In genomic region chr4:133931349-133931748, GRCm38 (mm10) we compare ENCODE assay signal across 8 mouse cellular contexts. TPM values are rescaled to one million over a fixed set of nuclear protein-coding genes. Genes with fewer than 3 reads are reported as not detected.
DNase-seq lines count a peak whose midpoint lies in the region; ATAC-seq and TF ChIP-seq lines count a peak whose summit lies in the region.

No protein-coding gene starts in this region.

- ATAC-seq in hematopoietic stem cell, adult 5-6 weeks (replicated peaks in 1 of 2; ENCODE audit: insufficient read depth in 1 of 2, low FRiP score in 2 of 2, low TSS enrichment in 1 of 2, low read depth in 1 of 2, poor library complexity in 2 of 2, severe bottlenecking in 2 of 2): peak; percentile 29 to 35; a peak in 1 of 4 replicates

- TF ChIP-seq CTCF in small intestine, adult 2 months (IDR thresholded peaks at IDR 0.05; ENCODE audit: extremely low read depth, insufficient read length, insufficient replicate concordance, low read depth, low read length): peak; percentile 68; the same call in 1 of the 2 replicates

- no peaks in the 10 kb centered on the region for H3K27me3 ChIP-seq in heart, embryonic 10.5 days (ENCODE audit: insufficient read depth, poor library complexity, severe bottlenecking)
- H3K27me3 ChIP-seq in small intestine, adult 2 months (ENCODE audit: control insufficient read depth, insufficient read depth, low read length): no peaks in the 10 kb centered on the region

- no peak for TF ChIP-seq POLR2A in small intestine, adult 2 months (IDR thresholded peaks at IDR 0.05; ENCODE audit: low read depth, low read length)

- no peaks in the 10 kb centered on the region for H3K36me3 ChIP-seq in heart, embryonic 10.5 days
- H3K36me3 ChIP-seq in small intestine, adult 2 months (ENCODE audit: control insufficient read depth, insufficient read depth, low read length): no peaks in the 10 kb centered on the region

- H3K4me1 ChIP-seq in heart, embryonic 10.5 days: peaks cover 18% of the 10 kb centered on the region
- H3K4me1 ChIP-seq in small intestine, adult 2 months (ENCODE audit: control insufficient read depth, insufficient read depth, insufficient read length, low read length): peaks cover 7% of the 10 kb centered on the region

- H3K27ac ChIP-seq in heart, embryonic 10.5 days: peak overlapping the region; percentile 65
- H3K27ac ChIP-seq in small intestine, adult 2 months (ENCODE audit: insufficient read depth, low read depth, low read length): no peak overlapping the region

- no peaks in the 10 kb centered on the region for H3K9me3 ChIP-seq in heart, embryonic 10.5 days

- no peak overlapping the region for H3K4me3 ChIP-seq in heart, embryonic 10.5 days
- H3K4me3 ChIP-seq in small intestine, adult 2 months (ENCODE audit: low read depth, low read length): no peak overlapping the region

- no peak for DNase-seq in heart, embryonic 10.5 days (ENCODE audit: low spot score)
- no peak for DNase-seq in heart, adult 11 months
- peak; percentile 39 for DNase-seq in testis, postnatal 10 days (ENCODE audit: low spot score)
- no peak for DNase-seq in testis, postnatal 14 days (ENCODE audit: low spot score)
- DNase-seq in layer of hippocampus, postnatal 36 days: no peak
- no peak for DNase-seq in thymus, postnatal 10 days (ENCODE audit: low spot score in 2 of 2)

- 15% methylated on average over 10 of the region's 10 CpGs for WGBS in heart, embryonic 10.5 days
- WGBS in small intestine, adult 2 months: 17% methylated on average over 10 of the region's 10 CpGs

RNA-seq across cellular contexts. Expression of gene Hmgn2, which starts 37.1 kb away (rescaled TPM):
- 2,048 and 2,274 TPM in 2 replicates for polyA plus RNA-seq in heart, embryonic 10.5 days (2016; fragmentation: Nextera tagmentation; extraction: Ambion mirVana)
- total RNA-seq in hematopoietic stem cell, adult 5-6 weeks (2017): 631 and 724 TPM in 2 replicates
- 2.5 and 6.3 TPM in 2 replicates for polyA plus RNA-seq in small intestine, adult 2 months (2012; rRNA removed)
- 100 to 1,000 TPM; 119 to 123 TPM for total RNA-seq in layer of hippocampus, postnatal 36 days (2021)

RNA-seq across cellular contexts. Expression of gene Rps6ka1, which starts 43.8 kb away (rescaled TPM):
- polyA plus RNA-seq in heart, embryonic 10.5 days (2016; fragmentation: Nextera tagmentation; extraction: Ambion mirVana): 31.1 and 39.9 TPM in 2 replicates
- total RNA-seq in hematopoietic stem cell, adult 5-6 weeks (2017): 65.1 and 82.5 TPM in 2 replicates
- 91.5 and 220 TPM in 2 replicates for polyA plus RNA-seq in small intestine, adult 2 months (2012; rRNA removed)
- total RNA-seq in layer of hippocampus, postnatal 36 days (2021): 10 to 100 TPM in 1 of 2 experiments, 1 to 10 TPM in 1; 9.6 to 11.3 TPM
